Mouse (Mus musculus): ENCODE measurements around the gene Trit1.
"Not testable (repeated sequence)": the region's sequence is repeated elsewhere in the genome, so short reads cannot be mapped to it uniquely, and the experiment has no call there.

Gene Trit1

DNA sequence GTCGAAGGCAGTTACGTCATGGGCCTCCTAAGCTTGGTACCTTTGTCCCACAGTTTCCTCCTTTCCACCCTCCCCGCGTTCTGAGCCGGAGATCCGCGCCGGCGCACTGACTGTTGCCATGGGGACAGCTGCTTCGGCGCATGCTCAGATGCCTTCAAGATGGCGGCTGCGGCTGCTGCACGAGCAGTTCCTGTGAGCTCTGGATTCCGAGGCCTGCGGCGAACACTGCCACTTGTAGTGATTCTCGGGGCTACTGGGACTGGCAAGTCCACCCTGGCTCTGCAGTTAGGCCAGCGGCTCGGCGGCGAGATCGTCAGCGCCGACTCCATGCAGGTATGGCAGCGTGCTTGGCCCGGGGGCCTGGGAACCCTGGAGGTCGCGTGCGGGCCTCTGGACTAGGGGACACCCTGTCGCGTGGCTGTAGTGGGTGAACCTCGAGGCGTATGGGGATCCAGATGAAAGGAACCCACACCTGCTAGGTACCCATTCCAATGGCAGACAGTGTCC is at the start of gene Trit1:
Gene Trit1 (plus strand): TSS at position 147 of the 507 bp plus-strand sequence.
- DNase-seq, result peak; percentile 96

DNA sequence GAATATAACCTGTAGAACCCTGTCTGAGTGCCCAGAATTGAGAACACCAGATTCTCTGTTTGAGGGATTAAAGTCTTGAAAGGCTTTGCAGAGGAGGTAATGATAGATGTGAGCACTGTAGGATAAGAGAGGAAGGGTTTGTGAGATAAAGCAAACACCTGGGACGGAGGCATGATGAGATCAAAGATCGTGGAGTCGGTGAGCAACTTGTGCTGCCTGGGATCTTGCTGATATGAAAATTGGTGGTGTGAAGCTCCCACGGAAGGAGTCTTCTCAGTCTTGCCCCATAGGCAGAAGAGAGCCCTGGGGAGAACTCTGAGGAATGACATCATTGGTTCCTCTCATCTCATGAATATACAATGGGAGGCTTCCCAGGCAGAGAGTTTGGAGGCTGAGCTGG is 48.3 kb upstream of the Trit1 start:
- DNase-seq, result no peak

DNA sequence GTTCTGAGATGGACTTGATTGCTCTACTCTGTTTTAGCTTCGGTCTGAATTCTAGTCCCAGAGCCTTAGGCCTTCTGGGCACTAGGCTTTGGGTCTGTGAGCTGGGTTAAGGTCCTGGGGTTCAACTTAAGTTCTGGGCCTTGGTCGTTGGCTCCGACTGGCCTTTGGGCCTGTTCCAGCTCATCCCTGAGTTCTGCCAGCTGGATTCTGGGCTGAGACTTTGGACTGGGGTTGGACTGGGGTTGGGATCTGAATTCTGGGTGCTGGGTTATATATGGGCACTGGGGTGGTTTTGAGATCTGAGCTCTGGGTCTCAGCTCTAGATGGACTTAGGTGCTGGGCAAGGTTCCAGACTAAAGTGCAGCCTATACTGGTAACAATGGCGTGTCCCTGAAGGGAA is 45.2 kb upstream of the Trit1 start:
- DNase-seq, result peak; percentile 51

DNA sequence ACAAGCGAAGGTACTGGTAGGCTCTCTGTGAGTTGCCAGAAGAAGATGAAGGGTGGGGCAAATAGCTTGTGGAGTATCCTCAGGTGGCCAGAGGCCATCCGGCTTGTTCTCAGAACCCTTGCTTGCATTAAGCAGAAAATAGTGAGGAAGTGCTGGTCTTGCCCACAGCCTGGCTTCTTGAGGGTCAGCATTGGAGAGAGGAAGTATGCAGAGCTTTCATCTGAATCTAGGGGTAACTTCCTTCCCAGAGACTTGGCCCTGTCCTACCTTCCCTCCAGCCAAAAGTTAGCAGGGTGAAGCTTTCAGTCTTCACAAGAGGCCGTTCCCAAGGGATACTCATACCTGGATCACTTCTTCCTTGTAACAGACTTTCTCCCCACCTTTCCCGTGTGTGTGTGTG is 44.8 kb upstream of the Trit1 start:
- no peak for DNase-seq

DNA sequence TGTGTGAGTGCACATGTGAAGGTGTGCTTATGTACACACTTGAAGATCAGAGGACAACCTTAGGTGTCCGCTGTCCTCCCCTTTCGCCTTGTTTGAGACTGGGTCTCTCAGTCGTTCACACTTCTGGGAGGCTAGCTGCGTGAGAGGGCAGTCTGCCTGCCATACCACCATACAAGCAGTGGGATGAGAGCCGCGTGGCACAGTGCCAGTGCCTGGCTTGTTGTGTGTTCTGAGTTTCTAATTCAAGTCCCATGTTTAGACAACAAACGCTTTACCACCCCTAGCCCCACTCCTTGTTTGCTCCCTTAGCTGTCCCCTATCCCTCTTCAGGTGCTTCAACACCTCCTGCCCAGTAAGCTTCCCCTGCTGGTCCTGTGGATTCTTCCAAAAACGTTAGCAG is 44.3 kb upstream of the Trit1 start:
- DNase-seq, result no peak

DNA sequence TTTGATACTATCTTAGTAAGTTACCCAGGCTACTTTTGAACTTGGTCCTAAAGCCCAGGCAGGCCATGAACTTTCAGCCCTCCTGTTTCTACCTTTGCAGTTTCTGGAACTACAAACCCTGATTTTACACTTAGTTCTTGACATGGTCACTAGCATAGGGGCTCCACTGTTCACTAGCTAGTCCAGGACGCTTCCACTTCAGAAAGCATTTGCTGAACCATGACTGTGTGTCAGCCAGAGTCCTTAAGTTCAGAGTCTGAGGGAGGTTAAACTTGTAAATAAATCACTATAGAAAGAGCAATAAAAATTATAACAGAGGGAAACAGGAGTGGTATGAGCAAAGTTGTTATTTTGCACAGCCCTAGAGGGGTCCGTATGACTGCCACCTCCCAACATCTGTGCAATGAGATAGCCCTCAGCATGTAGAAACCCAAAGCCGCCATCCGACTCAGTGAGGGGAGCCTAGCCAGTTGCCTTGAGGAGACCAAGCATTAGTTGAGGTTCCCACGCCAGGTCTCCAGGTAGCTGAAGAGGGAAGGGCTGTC is 41.3 kb upstream of the Trit1 start:
- peak; percentile 45 for DNase-seq

DNA sequence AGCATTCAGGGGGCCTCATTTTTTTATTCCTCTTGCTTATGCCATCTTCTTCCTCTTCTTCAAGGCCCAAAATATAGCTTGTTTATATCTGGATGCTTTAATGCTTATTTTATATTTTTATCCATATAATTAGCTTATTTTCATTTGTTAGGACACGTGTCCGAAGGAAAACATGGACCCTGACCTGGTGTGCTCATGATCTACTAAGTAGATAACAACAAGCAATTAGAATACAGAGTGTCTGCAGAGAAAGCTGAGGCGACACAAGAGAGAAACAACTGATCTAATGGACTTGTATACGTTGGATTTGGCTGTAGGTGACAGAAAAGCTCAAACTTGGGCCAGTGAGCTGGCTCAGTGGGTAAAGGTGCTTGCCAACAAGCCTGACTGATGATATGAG is 39.5 kb upstream of the Trit1 start:
- no peak for DNase-seq

DNA sequence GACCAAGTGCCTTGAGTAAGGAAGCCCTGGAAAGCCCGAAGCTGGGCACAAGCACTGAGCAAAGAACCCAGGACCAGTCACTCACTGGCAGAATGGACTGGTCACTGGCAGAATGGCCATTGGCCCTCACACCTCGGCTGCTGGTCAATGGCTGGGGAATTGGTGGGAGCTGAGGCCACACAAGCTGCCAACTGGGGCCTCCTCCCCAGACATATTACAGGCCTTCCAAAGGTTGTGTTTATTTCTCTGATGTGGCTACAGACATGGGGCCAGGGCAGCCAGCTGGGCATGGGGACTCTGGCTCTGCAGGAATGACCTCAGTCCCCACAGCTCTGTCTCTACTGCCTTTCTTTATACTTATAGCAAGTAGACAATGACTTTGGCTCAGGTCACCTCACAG is 37.5 kb upstream of the Trit1 start:
- DNase-seq, result no peak

DNA sequence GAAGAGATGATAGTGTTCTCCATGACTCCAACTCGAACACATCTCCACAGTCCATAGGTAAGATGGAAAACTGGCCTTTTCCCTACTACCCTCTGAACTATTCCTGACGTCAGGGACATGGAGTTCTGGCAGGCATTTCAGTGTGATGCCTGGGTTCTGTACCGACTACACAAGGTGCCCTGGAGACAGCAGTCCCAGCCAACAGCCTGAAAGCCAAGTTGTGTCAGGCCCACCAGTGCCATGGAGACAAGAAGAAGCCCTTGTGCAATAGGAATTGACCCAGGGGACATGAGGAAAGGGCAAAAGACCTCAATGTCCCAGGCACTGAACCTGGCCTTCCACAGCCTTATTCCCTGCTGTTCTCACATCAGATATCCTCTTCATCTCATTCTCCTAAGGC is 36.6 kb upstream of the Trit1 start:
- DNase-seq, result no peak

DNA sequence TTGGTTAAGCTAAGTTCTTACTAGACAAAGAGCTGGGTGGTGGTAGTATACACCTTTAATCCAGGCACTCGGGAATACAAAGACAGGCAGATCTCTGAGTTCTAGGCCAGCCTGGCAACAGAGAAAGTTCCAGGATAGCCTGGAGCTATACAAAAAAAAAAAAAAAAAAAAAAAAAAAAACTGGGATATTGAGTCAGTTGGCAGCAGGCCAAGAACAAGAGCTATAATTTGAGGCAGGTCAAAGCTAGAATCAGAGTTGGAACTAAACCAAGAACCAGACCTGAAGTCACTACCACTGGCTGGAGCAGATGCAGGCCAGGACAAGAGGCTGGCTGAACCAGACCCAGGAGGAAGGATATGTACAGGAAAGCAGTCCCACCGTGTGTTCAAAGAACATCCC is 35.7 kb upstream of the Trit1 start:
- no peak for DNase-seq

DNA sequence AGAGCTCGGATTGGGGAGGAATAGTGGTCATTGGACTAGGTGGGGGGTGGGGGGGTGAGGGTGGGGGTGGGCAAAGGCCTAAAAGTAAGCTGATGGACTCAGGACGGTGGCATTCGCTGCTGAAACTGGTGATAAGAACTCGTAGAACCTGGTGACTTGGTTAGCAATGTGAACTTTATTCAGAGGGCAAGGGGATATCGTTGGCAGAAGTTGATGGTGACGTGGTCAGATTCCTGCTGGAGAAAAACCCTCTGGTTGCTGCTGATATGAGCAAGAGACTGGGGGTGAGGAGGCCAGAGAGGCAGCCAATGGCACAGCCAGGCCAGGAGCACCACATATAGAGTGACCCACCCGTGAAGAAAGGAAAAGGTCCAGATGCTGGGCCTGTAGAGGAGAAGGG is 35.2 kb upstream of the Trit1 start:
- DNase-seq, result no peak

DNA sequence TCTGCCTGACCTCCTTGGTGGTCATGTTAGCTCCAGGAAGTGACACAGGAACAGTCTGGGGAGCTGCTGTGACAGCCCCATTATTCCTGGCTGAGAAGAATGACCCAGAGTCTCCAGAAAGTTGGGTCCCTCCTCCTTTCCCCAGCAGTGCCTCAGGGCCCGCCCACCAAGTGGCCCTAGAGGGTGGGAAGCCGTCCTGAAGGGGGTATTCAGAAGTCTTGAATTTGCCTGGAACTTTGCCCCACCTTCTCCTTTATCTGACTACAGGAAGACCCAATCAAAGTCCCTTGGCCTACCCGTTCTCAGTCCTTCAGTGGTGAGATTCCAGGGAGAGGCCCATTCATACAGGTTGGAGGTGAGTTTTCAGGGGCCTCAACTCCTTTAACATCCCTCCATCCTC is 34.5 kb upstream of the Trit1 start:
- no peak for DNase-seq

DNA sequence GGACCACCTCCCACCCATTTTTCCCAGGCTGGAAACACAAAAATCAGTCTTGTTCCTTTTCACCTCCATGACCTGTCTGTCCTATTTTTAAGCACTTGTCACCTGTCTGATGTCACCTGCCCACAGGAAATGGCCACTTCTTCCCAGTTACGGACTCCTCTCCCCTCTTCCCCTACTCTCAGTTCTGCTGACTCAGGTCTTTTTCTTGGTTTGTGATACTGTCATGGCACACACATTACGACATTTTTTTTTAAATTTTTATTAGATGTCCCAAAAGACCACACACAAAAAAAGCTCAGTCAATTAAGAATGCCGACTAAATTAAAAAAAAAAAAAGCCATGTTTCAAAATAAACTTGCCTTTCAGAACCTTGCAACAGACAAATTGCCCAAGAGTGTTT is 33.9 kb upstream of the Trit1 start:
- DNase-seq, result no peak

DNA sequence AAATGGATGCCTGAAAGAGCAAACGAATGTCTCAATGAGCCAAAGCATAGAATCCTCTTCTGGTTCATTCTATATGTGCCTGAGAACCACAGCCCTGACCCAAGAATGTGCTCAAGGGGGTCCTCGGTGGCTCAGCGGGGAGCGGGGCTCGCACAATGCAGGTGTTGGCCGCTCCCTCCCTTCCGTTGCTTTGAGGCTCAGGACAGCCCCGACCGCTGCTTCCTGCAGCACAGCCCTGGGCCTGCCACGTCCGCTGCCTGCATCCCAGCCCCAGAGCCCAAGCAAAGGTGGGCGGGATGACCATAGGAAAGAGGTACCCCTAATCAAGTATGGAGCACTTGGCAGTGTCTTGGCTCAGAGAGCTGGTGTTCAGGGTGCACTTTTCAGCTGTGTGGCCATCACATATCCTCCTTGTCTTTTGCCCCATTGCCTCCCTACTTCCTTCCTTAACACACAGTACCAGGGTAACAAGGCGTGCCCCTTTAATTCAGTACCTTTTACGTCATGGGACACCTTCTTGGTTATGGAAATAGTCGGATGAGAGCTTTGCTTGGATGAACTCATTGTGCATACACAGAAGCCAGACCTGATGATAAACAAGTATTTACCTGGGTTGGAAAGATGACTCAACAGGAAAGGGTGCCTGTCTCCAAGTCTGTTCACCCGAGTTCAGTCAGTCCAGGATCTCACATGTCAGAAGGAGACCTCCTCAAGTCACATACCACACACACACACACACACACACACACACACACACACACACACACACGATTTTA is 32.7 kb upstream of the Trit1 start:
- DNase-seq, result no peak

DNA sequence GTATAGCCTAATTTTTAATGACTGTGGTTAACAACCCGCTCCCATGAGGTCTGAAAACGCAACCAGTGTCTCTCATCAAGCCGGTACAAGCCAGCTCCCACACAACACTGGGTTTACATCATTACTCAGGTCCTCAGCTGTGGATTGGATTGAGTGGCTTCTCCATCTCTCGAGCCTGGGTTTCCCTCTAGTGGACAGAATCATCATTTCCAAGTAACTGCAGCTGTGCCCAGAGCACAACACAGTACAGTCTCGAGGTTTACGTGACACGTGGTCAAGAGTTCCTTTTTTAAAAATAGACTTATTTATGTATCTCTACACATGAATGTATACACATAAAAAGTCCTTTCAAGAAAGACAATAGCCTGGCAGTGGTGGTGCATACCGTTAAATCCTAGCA is 31.3 kb upstream of the Trit1 start:
- peak; percentile 74 for DNase-seq

DNA sequence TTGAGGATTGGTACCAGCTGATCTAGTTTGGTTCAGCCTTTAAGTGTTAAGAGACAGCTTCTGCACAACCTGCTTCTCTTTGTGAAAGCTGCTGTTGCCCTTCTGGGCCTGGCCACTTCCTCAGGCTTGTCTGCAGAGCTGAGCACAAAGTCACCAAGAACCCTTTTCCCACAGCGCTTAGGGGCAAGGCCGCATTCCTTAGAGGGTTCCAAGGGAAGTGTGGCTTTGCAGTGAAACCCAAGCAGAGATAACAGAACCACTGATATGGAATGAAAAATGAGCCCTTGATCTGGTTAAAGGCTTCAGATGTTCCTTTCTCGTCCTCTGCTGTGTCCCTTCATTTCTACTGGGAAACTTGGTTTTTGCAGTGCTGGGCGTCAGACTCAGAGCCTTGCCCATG is 29.0 kb upstream of the Trit1 start:
- DNase-seq, result no peak

DNA sequence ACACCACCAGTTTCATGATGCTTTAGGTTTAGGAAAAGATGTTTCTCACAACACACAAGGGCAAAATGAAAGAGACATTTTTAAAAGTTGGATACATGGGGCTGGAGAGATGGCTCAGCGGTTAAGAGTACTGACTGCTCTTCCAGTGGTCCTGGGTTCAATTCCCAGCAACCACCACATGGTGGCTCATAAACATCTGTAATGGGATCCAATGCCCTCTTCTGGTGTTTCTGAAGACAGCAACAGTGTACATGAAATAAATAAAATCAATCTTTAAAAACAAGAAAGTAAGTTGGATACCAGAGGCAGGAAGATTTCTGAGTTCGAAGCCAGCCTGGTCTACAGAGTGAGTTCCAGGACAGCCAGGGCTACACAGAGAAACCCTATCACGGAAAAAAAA is 28.4 kb upstream of the Trit1 start:
- DNase-seq, result not testable (repeated sequence)

DNA sequence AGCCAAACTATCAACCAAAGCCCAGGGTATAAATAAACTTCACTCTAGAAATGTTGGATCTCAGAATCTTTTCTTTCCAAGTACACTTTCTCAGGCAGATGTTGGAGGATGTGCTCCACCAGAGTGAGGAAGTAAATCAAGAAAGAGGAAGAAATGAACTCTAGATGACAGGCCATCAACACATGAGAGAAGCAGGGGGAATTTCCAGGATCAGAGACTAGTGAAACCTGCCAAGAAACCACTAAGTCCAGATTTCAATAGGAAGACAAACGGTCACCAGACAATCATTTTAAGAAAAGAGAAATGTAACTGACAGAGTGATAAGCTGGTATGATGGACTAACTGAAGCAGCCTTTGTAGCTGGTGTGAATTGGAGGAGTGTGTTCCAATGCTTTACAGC is 25.2 kb upstream of the Trit1 start:
- no peak for DNase-seq

DNA sequence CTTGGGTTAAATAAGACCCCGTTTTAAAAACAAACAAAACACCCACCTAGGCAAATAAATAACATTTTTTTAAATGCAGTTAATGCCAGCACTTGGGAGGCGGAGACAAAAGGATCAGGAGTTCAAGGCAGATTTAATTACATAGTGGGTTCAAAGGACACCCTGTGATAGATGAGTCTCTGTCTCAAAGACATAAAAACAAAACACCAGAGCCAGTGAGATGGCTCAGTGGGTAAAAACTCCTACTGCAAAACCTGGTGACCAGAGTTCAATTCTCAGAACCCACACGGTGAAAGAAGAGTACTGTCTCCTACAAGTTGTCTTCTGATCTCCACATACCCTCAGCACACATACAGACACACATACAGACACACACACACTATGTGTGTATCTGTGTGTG is 24.1 kb upstream of the Trit1 start:
- DNase-seq, result no peak

DNA sequence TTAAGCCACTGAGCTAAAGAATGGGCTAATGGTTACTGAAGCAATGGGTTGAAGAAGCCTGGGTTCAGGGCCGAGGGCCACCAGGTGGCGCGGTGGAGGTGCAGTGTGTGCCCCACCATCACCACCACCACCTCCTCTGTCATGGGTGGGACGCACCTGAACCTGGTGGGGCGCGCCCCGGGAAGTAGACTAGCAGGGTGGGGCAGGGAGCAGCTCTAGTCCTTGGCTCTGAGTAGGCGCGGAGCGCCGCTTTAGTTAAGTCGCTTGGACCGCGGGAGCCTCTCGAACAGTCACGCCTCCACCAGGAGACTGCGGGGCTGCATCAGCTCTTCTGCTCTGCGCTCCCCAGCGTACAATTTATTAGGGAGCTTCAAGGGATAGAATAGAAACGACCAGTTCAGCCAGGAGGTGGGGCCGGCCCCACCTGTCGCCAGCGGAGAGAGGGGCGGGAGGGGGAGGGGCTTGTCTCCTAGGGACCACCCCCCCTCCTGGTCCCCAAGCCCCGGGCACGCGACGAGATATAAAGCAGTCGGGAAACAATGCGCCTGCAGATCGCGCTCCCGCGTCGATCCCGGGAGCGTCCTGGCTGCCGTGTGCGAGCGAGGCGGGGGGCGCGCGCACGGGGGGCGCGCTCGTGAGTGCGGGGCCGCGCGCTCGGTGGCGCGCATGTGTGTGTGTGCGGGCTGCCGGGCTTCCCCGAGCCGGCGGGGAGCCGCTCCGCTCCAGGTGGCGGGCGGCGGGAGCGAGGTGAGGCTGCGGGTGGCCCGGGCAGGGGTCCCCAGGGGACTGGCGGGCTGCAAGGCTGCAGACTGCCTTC is 20.8 kb upstream of the Trit1 start, which contains the start of gene Mycl:
Gene Mycl (plus strand): TSS at position 249 of the 817 bp plus-strand sequence.
- DNase-seq, result peak; percentile 87

DNA sequence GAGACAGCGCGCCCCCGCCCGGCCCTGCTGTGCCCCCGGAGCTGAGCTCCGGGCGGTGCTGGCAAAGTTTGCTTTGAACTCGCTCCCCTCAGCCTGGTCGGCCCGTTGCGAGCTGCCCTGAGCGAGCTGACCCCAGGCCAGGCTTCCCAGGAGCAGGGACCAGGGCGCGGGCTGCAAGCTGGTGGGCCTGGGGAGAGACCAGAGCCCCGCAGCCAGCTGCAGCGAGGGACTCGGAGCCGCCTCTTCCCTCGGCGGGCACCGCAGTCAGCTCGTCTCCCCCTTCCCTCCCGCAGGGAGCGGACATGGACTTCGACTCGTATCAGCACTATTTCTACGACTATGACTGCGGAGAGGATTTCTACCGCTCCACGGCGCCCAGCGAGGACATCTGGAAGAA is 20.2 kb upstream of the Trit1 start:
- DNase-seq, result peak; percentile 45

DNA sequence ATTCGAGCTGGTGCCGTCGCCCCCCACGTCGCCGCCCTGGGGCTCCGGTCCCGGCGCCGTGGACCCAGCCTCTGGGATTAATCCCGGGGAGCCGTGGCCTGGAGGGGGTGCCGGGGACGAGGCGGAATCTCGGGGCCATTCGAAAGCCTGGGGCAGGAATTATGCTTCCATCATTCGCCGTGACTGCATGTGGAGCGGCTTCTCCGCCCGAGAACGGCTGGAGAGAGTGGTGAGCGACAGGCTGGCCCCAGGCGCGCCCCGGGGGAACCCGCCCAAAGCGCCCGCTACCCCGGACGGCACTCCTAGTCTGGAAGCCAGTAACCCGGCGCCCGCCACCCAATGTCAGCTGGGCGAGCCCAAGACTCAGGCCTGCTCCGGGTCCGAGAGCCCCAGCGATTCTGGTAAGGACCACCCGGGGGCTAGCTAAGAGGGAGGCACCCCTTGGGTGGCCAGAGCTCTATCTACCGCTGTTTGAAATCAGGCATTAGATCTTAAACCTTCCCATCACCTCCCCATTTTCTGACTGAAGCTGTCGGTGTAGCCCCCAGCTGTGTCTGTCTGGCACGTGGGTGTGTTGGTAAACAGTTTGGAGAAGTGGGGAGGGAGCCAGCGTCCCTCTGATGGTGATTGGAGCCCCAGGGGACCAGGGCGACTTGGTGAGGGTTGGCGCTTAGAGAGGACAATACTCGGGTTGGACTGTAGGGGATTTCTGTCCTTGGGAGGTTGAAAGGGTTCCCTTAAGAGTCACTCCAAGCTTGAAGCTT is 19.6 kb upstream of the Trit1 start:
- peak; percentile 29 for DNase-seq
